Mouse (Mus musculus) liver, embryonic 14.5 days (tissue): ENCODE results near the gene Gipc2. TPM values are rescaled to one million over a fixed set of nuclear protein-coding genes. Genes with fewer than 3 reads are reported as not detected.
A peak's percentile ranks its signal among the peaks of the same experiment; 100 is the strongest.

ENCODE experiments used
- ATAC-seq: fragments of 200-750 bp; cut with Nextera tagmentation; 2 replicates; pipeline ENCODE4 v1.8.0; 2017; ENCODE audit warnings: moderate number of reproducible peaks, mild to moderate bottlenecking, moderate library complexity; ENCODE audit not compliant: insufficient read depth
- DNase-seq, 3 experiments: peaks; one replicate each; pipeline ENCODE4 v3.0.0-alpha.2; 2012 to 2013; ENCODE audit warnings: low read depth in 3 of 3, low spot score in 3 of 3
- H3K27ac ChIP-seq: fragments of 300-500 bp; sonication (generic); 2 replicates; pipeline ENCODE4 v1.5.1; 2014; ENCODE audit warnings: moderate library complexity, mild to moderate bottlenecking, control low read depth, inconsistent platforms
- H3K27me3 ChIP-seq: fragments of 300-500 bp; sonication (generic); 2 replicates; pipeline ENCODE4 v1.6.1; 2014; ENCODE audit warnings: mild to moderate bottlenecking, low read length, moderate library complexity; ENCODE audit not compliant: control insufficient read depth, insufficient read depth
- H3K36me3 ChIP-seq: fragments of 300-500 bp; sonication (generic); replicated peaks from 2 replicates; pipeline ENCODE4 v1.6.1; 2014; ENCODE audit warnings: low read depth; ENCODE audit not compliant: control insufficient read depth, insufficient read depth
- H3K4me1 ChIP-seq, 2 experiments: fragments of 200-500 bp in 1 of 2; fragments of 300-500 bp in 1 of 2; sonication (generic) in 1 of 2; replicated peaks; 2 replicates each; pipeline ENCODE4 v1.6.1; 2012 to 2014; ENCODE audit warnings: antibody characterized with exemption in 1 of 2, inconsistent platforms in 1 of 2, low read length in 1 of 2; ENCODE audit not compliant: control insufficient read depth in 2 of 2, insufficient read depth in 2 of 2
- H3K4me2 ChIP-seq: fragments of 300-500 bp; sonication (generic); 2 replicates; pipeline ENCODE4 v1.6.1; 2014; ENCODE audit warnings: low read depth, mild to moderate bottlenecking, control low read depth, moderate library complexity
- H3K4me3 ChIP-seq, 2 experiments: fragments of 200-500 bp in 1 of 2; fragments of 300-500 bp in 1 of 2; sonication (generic) in 1 of 2; 2 replicates each; pipeline ENCODE4 v1.5.1; 2012 to 2014; ENCODE audit warnings: low read depth in 2 of 2, low read length in 2 of 2, mild to moderate bottlenecking in 2 of 2, control low read depth in 1 of 2, inconsistent platforms in 1 of 2, moderate library complexity in 1 of 2; ENCODE audit not compliant: insufficient read depth in 1 of 2
- H3K9ac ChIP-seq: fragments of 300-500 bp; sonication (generic); replicated peaks from 2 replicates; pipeline ENCODE4 v1.6.1; 2014; ENCODE audit warnings: mild to moderate bottlenecking, control low read depth, moderate library complexity
- H3K9me3 ChIP-seq: fragments of 300-500 bp; sonication (generic); 2 replicates; pipeline ENCODE4 v1.6.1; 2016; ENCODE audit warnings: low read length, mixed read lengths; ENCODE audit not compliant: control insufficient read depth
- CTCF ChIP-seq: IDR thresholded peaks from 2 replicates; pipeline ENCODE4 v1.5.1; 2016; ENCODE audit warnings: antibody characterized with exemption, low read depth, control low read depth
- EP300 ChIP-seq: IDR thresholded peaks from 2 replicates; pipeline ENCODE4 v1.6.1; 2016; ENCODE audit warnings: antibody characterized with exemption, low read depth
- WGBS: fragments of 180-500 bp; shearing (Covaris S2); extraction: QIAGEN DNeasy Blood & Tissue Kit; methylation state at CpG from one replicate; pipeline ENCODE4 v1.1.7; 2014; ENCODE audit not compliant: insufficient replicate concordance; 5-methylcytosine and 5-hydroxymethylcytosine counted together
- polyA plus RNA-seq, 2 experiments: library from polyadenylated mRNA; depleted of rRNA in 1 of 2; stranded (reverse) in 1 of 2; unstranded in 1 of 2; fragments of >200 nt; fragmentation: Nextera tagmentation in 1 of 2; extraction: Ambion mirVana in 1 of 2; gene quantifications; 2 replicates each; pipeline versions ENCODE4 v1.2.1 to v1.2.3; 2012 to 2014

The Gipc2 gene
- polyA plus RNA-seq, 2 experiments = 7.7 to 16.9 TPM

GRCm38 (mm10) chr3:152170407-152170806 lies 4.4 kb upstream of the Gipc2 start:
- H3K4me2 ChIP-seq = no peak overlapping the region
- DNase-seq = no peak
- no peak overlapping the region for H3K9ac ChIP-seq
- 5% methylated on average over 1 of the region's 1 CpGs for WGBS
- no peak overlapping the region for H3K27ac ChIP-seq
- no peaks in the 10 kb centered on the region for H3K36me3 ChIP-seq
- H3K9me3 ChIP-seq = no peaks in the 10 kb centered on the region
- H3K4me3 ChIP-seq = no peak overlapping the region
- H3K27me3 ChIP-seq = peaks cover 27% of the 10 kb centered on the region
- peaks cover 0 to 16% of the 10 kb centered on the region in 2 experiments; a peak in 3 of 4 replicates for H3K4me1 ChIP-seq
- ATAC-seq = no peak
- no peak for TF ChIP-seq EP300
- no peak for TF ChIP-seq CTCF

- TF ChIP-seq CTCF = no peak
- no peak for TF ChIP-seq EP300
- peaks cover 40% of the 10 kb centered on the region for H3K27me3 ChIP-seq
- peaks cover 0 to 16% of the 10 kb centered on the region in 2 experiments; a peak in 3 of 4 replicates for H3K4me1 ChIP-seq
- H3K27ac ChIP-seq = no peak overlapping the region
- no peak overlapping the region for H3K4me2 ChIP-seq
- H3K4me3 ChIP-seq = no peak overlapping the region
- 76% methylated on average over 10 of the region's 10 CpGs for WGBS
- DNase-seq (no peak), ATAC-seq (no peak)
- no peaks in the 10 kb centered on the region for H3K9me3 ChIP-seq
- no peaks in the 10 kb centered on the region for H3K36me3 ChIP-seq
- no peak overlapping the region for H3K9ac ChIP-seq
These were observed 2.0 kb upstream of the Gipc2 start for GRCm38 (mm10) chr3:152168007-152168406.

- no peak overlapping the region for H3K9ac ChIP-seq
- DNase-seq = no peak
- no peak overlapping the region for H3K27ac ChIP-seq
- H3K4me3 ChIP-seq = no peak overlapping the region
- H3K27me3 ChIP-seq = peaks cover 40% of the 10 kb centered on the region
- peaks cover 0 to 19% of the 10 kb centered on the region in 2 experiments; a peak in 3 of 4 replicates for H3K4me1 ChIP-seq
- TF ChIP-seq EP300 (no peak), CTCF (no peak)
- no peaks in the 10 kb centered on the region for H3K9me3 ChIP-seq
- WGBS = 17% methylated on average over 29 of the region's 29 CpGs
- H3K4me2 ChIP-seq = no peak overlapping the region
- ATAC-seq = no peak
- H3K36me3 ChIP-seq = no peaks in the 10 kb centered on the region
These were observed 845 bp upstream of the Gipc2 start for GRCm38 (mm10) chr3:152166699-152167451.

GRCm38 (mm10) chr3:152165351-152166098 lies 505 bp downstream of the Gipc2 start:
- Histone ChIP-seq H3K27me3 (peaks cover 40% of the 10 kb centered on the region), H3K27ac (no peak overlapping the region), H3K4me3 (peak overlapping the region; percentile 46 to 49), H3K36me3 (no peaks in the 10 kb centered on the region), H3K4me1 (peaks cover 8 to 15% of the 10 kb centered on the region in 2 experiments), H3K4me2 (peak overlapping the region; percentile 43), H3K9me3 (no peaks in the 10 kb centered on the region), H3K9ac (no peak overlapping the region)
- TF ChIP-seq EP300 (no peak), CTCF (0 out of 2 replicates have a peak, but pooled peaks have one; percentile 9)
- no peak for DNase-seq
- 2% methylated on average over 53 of the region's 53 CpGs for WGBS
- ATAC-seq = peak; percentile 54

GRCm38 (mm10) chr3:152165014-152165350 lies 1.0 kb downstream of the Gipc2 start:
- 25% methylated on average over 9 of the region's 9 CpGs for WGBS
- TF ChIP-seq CTCF (no peak), EP300 (no peak)
- Histone ChIP-seq H3K4me3 (peak overlapping the region; percentile 46 to 49), H3K27ac (no peak overlapping the region), H3K9ac (no peak overlapping the region), H3K4me1 (peaks cover 8 to 16% of the 10 kb centered on the region in 2 experiments), H3K27me3 (peaks cover 40% of the 10 kb centered on the region), H3K9me3 (no peaks in the 10 kb centered on the region), H3K4me2 (peak overlapping the region; percentile 43), H3K36me3 (no peaks in the 10 kb centered on the region)
- DNase-seq = no peak
- no peak for ATAC-seq
